Mouse (Mus musculus) heart, embryonic 14.5 days (tissue): ENCODE measurements at regions not wholly inside any gene's neighbourhood (a gene's known extent, or its start where the extent isn't known, plus 50 kb on each side); places are given as distances from the start of the nearest gene placed in this dataset.

Experiments
- ATAC-seq: fragments of 200-750 bp; cut with Nextera tagmentation; 2 replicates; pipeline ENCODE4 v1.8.0; 2017; ENCODE audit warnings: low read depth, moderate TSS enrichment; ENCODE audit not compliant: insufficient number of reproducible peaks, insufficient read depth, low FRiP score
- H3K27ac ChIP-seq, 2 experiments: fragments of 200-500 bp in 1 of 2; fragments of 300-500 bp in 1 of 2; sonication (generic) in 1 of 2; replicated peaks in 1 of 2; 2 replicates each; pipeline ENCODE4 v1.5.1; 2012 to 2014; ENCODE audit warnings: low read depth in 2 of 2, low read length in 2 of 2, control low read depth in 1 of 2, mild to moderate bottlenecking in 1 of 2, mixed read lengths in 1 of 2; ENCODE audit not compliant: control insufficient read depth in 1 of 2, insufficient read depth in 1 of 2
- H3K27me3 ChIP-seq: fragments of 300-500 bp; sonication (generic); 2 replicates; pipeline ENCODE4 v1.6.1; 2014; ENCODE audit warnings: mild to moderate bottlenecking, low read length, control low read depth; ENCODE audit not compliant: control insufficient read depth, insufficient read depth
- H3K36me3 ChIP-seq: fragments of 300-500 bp; sonication (generic); 2 replicates; pipeline ENCODE4 v1.6.1; 2014; ENCODE audit warnings: mild to moderate bottlenecking, control low read depth, low read length, mixed read lengths; ENCODE audit not compliant: control insufficient read depth, insufficient read depth
- H3K4me1 ChIP-seq, 2 experiments: fragments of 200-500 bp in 1 of 2; fragments of 300-500 bp in 1 of 2; sonication (generic) in 1 of 2; 2 replicates each; pipeline ENCODE4 v1.6.1; 2012 to 2014; ENCODE audit warnings: low read length in 2 of 2, control low read depth in 1 of 2, mixed read lengths in 1 of 2; ENCODE audit not compliant: control insufficient read depth in 2 of 2, insufficient read depth in 2 of 2
- H3K4me2 ChIP-seq: fragments of 300-500 bp; sonication (generic); 2 replicates; pipeline ENCODE4 v1.6.1; 2014; ENCODE audit warnings: mild to moderate bottlenecking, low read length
- H3K4me3 ChIP-seq, 2 experiments: fragments of 200-500 bp in 1 of 2; fragments of 300-500 bp in 1 of 2; sonication (generic) in 1 of 2; 2 replicates each; pipeline ENCODE4 v1.5.1; 2012 to 2014; ENCODE audit warnings: low read length in 2 of 2, mild to moderate bottlenecking in 2 of 2, control low read depth in 1 of 2, low read depth in 1 of 2, moderate library complexity in 1 of 2; ENCODE audit not compliant: control insufficient read depth in 1 of 2, insufficient read depth in 1 of 2
- H3K9ac ChIP-seq: fragments of 300-500 bp; sonication (generic); 2 replicates; pipeline ENCODE4 v1.6.1; 2014; ENCODE audit warnings: mild to moderate bottlenecking, low read length
- H3K9me3 ChIP-seq: fragments of 300-500 bp; sonication (generic); 2 replicates; pipeline ENCODE4 v1.6.1; 2016; ENCODE audit warnings: low read length, control low read depth; ENCODE audit not compliant: control insufficient read depth
- WGBS: fragments of 180-500 bp; shearing (Covaris S2); extraction: QIAGEN DNeasy Blood & Tissue Kit; methylation state at CpG from one replicate; pipeline ENCODE4 v1.1.7; 2014; 5-methylcytosine and 5-hydroxymethylcytosine counted together

- H3K4me3 ChIP-seq, result no peak overlapping the region
- H3K27ac ChIP-seq, result no peak overlapping the region
- ATAC-seq, result no peak
- H3K36me3 ChIP-seq, result no peaks in the 10 kb centered on the region
- H3K4me2 ChIP-seq, result no peak overlapping the region
- WGBS, result 90% methylated on average over 5 of the region's 5 CpGs
- no peaks in the 10 kb centered on the region for H3K27me3 ChIP-seq
- H3K9ac ChIP-seq, result no peak overlapping the region
- H3K9me3 ChIP-seq, result no peaks in the 10 kb centered on the region
- H3K4me1 ChIP-seq, result no peaks in the 10 kb centered on the region
These were observed 186.2 kb downstream of the Hlx start for GRCm38 (mm10) chr1:184546140-184546661.

- no peaks in the 10 kb centered on the region for H3K27me3 ChIP-seq
- no peak overlapping the region for H3K4me2 ChIP-seq
- 75% methylated on average over 4 of the region's 4 CpGs for WGBS
- no peaks in the 10 kb centered on the region for H3K4me1 ChIP-seq
- H3K9me3 ChIP-seq, result no peaks in the 10 kb centered on the region
- ATAC-seq, result no peak
- no peak overlapping the region for H3K27ac ChIP-seq
- H3K4me3 ChIP-seq, result no peak overlapping the region
- H3K36me3 ChIP-seq, result no peaks in the 10 kb centered on the region
- no peak overlapping the region for H3K9ac ChIP-seq
These were observed 187.3 kb downstream of the Hlx start for GRCm38 (mm10) chr1:184545111-184545510.

GRCm38 (mm10) chr1:184542321-184543115 is 189.9 kb downstream of the Hlx start:
- Histone ChIP-seq H3K4me2 (no peak overlapping the region), H3K36me3 (no peaks in the 10 kb centered on the region), H3K9ac (no peak overlapping the region), H3K4me1 (no peaks in the 10 kb centered on the region), H3K27me3 (no peaks in the 10 kb centered on the region), H3K27ac (no peak overlapping the region), H3K4me3 (no peak overlapping the region), H3K9me3 (no peaks in the 10 kb centered on the region)
- ATAC-seq, result no peak
- 80% methylated on average over 11 of the region's 11 CpGs for WGBS

- Histone ChIP-seq H3K9me3 (no peaks in the 10 kb centered on the region), H3K4me2 (no peak overlapping the region), H3K27me3 (no peaks in the 10 kb centered on the region), H3K4me3 (no peak overlapping the region), H3K9ac (no peak overlapping the region), H3K4me1 (no peaks in the 10 kb centered on the region), H3K27ac (no peak overlapping the region), H3K36me3 (no peaks in the 10 kb centered on the region)
- WGBS, result 58% methylated on average over 7 of the region's 7 CpGs
- ATAC-seq, result no peak
These were observed 192.6 kb downstream of the Hlx start for GRCm38 (mm10) chr1:184539818-184540217.

- H3K4me1 ChIP-seq, result no peaks in the 10 kb centered on the region
- ATAC-seq, result no peak
- no peaks in the 10 kb centered on the region for H3K9me3 ChIP-seq
- H3K4me3 ChIP-seq, result no peak overlapping the region
- H3K36me3 ChIP-seq, result no peaks in the 10 kb centered on the region
- H3K4me2 ChIP-seq, result no peak overlapping the region
- no peaks in the 10 kb centered on the region for H3K27me3 ChIP-seq
- H3K9ac ChIP-seq, result no peak overlapping the region
- no peak overlapping the region for H3K27ac ChIP-seq
- 69% methylated on average over 11 of the region's 11 CpGs for WGBS
These were observed 195.9 kb downstream of the Hlx start for GRCm38 (mm10) chr1:184536311-184537200.

GRCm38 (mm10) chr1:184535691-184536090 is 196.7 kb downstream of the Hlx start:
- no peaks in the 10 kb centered on the region for H3K36me3 ChIP-seq
- H3K27ac ChIP-seq, result no peak overlapping the region
- H3K9ac ChIP-seq, result no peak overlapping the region
- no peak overlapping the region for H3K4me3 ChIP-seq
- ATAC-seq, result no peak
- WGBS, result 91% methylated on average over 3 of the region's 3 CpGs
- no peaks in the 10 kb centered on the region for H3K4me1 ChIP-seq
- no peaks in the 10 kb centered on the region for H3K27me3 ChIP-seq
- H3K4me2 ChIP-seq, result no peak overlapping the region
- no peaks in the 10 kb centered on the region for H3K9me3 ChIP-seq

- H3K4me2 ChIP-seq, result no peak overlapping the region
- H3K36me3 ChIP-seq, result no peaks in the 10 kb centered on the region
- WGBS, result 81% methylated on average over 4 of the region's 4 CpGs
- no peaks in the 10 kb centered on the region for H3K27me3 ChIP-seq
- no peak for ATAC-seq
- no peaks in the 10 kb centered on the region for H3K9me3 ChIP-seq
- no peaks in the 10 kb centered on the region for H3K4me1 ChIP-seq
- H3K9ac ChIP-seq, result no peak overlapping the region
- no peak overlapping the region for H3K27ac ChIP-seq
- H3K4me3 ChIP-seq, result no peak overlapping the region
These were observed 197.9 kb downstream of the Hlx start for GRCm38 (mm10) chr1:184534511-184534910.
